Mouse (Mus musculus): ENCODE data around the gene Irf7.
A peak's percentile ranks its signal among the peaks of the same experiment; 100 is the strongest.
"Not testable (repeated sequence)": the region's sequence is repeated elsewhere in the genome, so short reads cannot be mapped to it uniquely, and the experiment has no call there.

The Irf7 gene

DNA sequence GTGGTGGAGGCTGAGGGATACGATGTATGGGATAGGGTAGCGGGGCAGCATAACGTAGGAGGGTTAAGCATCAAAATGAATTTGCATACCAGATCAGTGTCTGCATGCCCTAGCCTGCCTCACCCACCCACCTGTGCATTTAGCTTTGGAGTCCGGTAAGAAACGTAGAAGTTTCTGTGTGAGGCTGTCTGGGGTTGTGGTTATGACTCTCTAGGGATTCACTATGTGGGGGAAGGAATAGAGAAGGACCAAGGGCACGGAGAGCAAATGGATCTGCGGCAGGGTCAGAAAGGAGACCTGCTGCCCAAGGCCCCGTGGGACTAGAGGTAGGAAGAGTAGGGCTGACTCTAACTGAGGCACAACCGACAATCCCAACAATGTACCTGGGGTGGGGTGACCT is 9.1 kb upstream of the Irf7 start:
- no peak for DNase-seq (ENCODE audit: low spot score in 2 of 2)

DNA sequence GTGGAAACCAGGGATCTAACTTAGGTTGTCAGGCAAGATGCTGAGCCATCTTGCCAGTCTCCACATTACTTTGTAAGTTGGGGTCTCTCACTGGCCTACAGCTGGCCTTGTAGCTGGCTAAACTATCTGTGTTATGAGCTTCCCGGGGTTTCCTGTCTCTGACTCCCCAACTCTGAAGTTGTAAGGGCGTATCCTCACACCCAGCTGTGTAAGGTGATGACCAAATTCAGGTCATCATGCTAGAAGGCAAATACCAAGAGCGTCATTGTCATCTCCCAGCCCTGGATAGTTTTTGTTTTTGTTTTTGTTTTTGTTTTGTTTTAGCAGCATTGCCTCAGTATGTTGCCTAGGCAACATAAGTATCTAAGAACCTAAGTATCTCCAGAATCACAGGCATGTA is 4.3 kb upstream of the Irf7 start:
- no peak for DNase-seq (ENCODE audit: low spot score in 2 of 2)

DNA sequence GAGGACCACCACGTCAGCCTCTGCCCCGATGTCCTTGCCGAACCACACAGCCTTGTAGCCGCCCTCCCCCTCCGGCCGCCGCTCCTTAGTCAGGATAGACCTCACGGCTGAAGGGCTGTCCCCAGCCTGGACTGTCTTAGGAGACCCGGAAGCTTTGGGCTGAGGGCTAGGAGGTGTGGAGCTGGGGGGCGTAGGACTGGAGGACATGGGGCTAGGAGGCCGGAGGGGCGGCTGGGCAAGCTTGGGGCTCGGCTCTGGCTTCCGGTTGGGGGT is 2.9 kb upstream of the Irf7 start:
- no peak for DNase-seq (ENCODE audit: low spot score in 2 of 2)

DNA sequence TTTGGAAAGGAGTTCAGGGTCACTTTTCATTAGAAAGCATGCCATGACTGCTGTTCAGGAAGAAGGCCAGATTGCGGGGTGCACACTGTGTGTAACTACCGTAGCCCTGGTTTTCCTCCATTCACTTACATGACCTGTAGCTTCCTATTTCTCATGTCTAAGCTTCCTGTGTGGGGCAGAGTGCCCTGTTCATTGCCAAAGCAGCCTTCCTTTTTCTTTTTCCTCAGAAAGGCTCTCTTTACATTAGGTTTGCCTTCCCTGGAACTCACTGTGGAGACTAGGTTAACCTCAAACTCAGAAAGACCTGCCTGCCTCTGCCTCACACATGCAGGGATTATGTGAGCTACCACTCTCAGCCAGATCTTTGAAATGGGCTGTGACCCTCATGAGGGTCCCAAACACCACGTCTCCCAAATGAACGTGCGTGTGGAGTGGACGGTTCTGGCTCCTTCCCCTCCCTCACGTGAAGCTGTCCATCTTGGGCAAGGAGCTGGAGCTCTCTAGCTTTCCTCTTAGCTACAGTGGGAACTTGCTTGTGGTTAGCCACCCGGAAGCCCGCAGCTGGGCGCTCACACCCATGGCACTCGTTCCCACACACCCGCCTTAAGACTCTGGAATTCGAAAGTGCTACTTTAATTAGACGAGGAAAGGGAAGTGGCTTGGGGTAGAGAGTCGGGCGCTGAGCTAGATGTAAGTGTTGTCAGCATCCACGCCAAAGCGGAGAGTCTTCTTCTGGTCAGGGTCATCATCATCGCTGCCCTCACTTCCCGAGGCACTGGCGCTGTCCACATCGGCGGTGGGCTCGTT is 2.4 kb upstream of the Irf7 start:
- no peak for DNase-seq (ENCODE audit: low spot score in 2 of 2)

DNA sequence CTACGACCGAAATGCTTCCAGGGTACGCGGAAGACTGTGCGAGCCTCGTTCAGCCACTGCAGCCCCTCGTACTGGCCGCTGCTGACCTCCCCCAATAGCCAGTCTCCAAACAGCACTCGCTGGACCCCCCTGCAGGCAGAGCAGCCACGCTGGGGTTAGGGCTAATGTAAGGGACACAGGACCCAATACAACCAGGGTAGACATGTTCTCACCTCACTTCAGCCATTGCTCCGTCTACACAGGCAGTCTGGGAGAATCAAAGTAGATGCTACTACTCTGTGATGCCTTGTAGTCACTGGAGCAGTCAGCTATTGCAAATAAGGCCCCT is 906 bp downstream of the Irf7 start:
- DNase-seq (ENCODE audit: low spot score in 2 of 2), result no peak

DNA sequence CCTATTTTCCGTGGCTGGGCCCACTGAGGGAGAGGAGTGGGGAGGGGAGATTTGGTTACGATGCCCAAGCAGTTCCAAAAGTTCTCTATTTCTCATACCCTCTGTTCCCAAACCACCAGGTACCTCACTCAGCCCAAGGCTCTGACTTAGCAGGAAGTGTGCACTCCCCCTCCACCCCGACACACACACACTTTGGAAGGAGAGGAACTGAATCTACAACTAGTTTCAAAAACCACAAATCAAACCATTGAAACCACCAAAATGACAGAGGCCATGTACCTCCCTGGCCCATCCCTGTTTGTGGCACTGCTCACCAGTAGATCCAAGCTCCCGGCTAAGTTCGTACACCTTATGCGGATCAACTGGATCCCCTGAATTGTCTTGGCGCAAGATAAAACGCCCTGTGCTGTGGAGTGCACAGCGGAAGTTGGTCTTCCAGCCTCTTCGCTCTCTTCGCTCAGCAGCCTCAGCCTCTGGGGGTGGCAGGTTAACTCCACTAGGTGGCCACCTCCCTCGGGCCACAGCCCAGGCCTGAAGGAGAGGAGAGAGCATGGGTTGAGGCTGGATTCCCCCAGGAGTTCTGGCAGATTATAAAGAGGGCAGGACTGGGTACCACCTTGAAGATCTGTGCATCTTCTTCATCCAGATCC is 1.4 kb downstream of the Irf7 start:
- DNase-seq (ENCODE audit: low spot score in 2 of 2), result no peak

DNA sequence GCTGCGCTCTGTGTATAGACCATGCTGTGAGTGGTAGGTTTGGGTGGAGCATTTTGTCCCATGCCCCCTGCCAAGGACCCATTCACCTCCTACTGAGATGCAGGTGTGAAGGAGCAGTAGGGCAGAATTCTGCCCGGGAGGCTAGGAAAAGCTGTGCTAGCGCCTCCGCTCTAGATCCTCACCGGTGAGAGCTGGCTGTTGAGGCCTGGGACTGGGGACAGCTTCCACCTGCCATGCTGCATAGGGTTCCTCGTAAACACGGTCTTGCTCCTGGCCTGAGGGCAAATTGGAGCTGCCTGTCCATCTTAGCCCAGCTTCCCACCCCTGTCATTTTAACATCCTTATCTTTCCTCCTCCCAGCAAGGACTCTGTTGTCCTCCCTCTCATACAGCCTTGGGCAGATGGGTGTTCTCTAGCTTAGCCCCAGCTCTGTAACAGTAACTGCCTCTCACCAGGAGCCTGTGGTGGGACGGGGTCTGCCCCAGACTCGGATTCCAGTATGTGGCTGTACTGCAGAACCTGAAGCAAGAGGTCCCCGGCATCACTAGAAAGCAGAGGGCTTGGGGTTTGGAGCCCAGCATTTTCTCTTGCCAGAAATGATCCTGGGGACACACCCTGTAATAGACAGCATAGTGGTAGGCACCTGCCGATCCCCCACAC is 2.1 kb downstream of the Irf7 start:
- DNase-seq (ENCODE audit: low spot score in 2 of 2), result no peak

DNA sequence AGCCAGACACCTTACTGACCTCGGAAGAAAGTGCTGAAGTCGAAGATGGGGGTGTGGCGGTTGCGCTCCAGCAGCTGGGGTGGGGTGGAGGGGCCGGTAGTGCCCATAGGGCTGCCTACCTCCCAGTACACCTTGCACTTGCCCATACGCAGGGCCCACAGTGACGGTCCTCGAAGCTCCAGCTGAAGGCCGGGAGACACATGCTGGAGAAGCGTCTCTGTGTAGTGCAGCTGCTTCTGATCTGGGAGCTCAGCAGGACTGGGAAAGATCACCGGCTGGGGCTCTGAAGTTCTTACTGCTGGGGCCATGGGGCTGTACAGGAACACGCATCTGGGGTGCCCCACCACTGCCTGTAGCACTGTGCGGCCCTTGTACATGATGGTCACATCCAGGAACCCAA is 2.6 kb downstream of the Irf7 start:
- DNase-seq (ENCODE audit: low spot score in 2 of 2), result no peak

DNA sequence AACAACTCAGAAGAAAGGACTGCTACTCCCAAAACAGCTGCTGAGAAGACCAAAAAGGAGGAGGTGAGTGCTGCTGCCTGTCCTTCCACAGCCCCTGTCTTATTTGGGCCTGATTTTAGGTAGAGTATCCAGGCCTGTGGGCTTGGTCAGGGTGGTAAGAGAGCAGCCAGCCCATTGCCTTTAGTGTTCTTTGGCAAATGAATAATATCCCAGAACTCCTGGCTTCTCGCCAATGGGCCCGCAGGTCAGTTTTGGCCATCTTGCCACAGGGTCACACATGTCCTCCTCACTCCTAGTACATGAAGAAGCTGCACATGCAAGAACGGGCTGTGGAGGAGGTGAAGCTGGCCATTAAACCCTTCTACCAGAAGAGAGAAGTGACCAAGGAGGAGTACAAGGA is 4.8 kb downstream of the Irf7 start:
- no peak for DNase-seq (ENCODE audit: low spot score in 2 of 2)

DNA sequence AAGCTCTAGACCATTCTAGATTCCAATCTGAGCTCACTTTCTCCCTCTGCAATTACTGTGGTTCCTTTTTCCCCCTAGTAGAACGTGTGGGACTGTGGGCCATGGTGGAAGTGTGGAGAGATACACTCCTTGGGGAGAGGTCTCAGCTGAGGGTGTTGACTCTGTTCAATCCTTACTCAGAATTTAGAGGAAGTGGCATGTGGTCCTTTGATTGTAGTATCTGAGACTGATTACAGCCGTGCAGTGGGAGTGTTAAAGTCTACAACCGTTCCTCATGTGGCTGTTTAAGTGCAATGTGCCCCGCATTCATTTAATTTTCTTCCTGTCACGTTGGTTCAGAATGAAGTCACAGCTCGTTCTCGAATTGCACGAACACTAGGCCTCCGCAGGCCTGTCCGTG is 10.1 kb downstream of the Irf7 start:
- DNase-seq (ENCODE audit: low spot score in 2 of 2), result no peak

DNA sequence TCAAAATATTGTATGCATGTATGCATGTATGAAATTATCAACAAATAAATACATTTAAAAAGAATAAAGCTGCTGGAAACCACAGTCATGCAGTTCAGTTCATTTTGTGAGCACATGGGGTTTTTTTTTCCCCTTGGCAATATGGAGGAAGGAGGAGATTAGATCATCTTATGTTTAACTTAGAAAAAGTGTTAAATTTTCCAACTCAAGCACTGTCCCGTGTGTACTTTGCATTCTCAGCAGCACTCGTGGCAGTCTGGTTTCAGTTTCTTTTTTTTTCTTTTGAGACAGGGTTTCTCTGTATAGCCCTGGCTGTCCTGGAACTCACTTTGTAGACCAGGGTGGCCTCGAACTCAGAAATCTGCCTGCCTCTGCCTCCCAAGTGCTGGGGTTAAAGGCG is 15.8 kb downstream of the Irf7 start:
- DNase-seq (ENCODE audit: low spot score in 2 of 2), result not testable (repeated sequence)

DNA sequence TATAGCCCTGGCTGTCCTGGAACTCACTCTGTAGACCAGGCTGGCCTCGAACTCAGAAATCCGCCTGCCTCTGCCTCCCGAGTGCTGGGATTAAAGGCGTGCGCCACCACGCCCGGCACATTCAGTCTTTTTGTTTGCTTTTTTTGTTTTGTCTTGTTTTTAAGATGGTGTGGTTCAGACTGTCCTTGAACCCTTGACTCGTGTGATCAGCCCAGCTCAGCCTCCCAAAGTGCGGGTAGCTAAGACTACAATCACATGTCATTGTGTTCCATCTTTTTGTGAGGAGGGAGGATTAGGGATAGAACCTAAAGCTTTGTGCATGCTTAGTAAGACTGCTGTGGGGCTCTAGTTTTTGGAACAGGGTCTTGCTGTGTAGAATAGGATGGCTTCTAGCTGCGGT is 34.7 kb downstream of the Irf7 start:
- DNase-seq (ENCODE audit: low spot score in 2 of 2), result no peak

DNA sequence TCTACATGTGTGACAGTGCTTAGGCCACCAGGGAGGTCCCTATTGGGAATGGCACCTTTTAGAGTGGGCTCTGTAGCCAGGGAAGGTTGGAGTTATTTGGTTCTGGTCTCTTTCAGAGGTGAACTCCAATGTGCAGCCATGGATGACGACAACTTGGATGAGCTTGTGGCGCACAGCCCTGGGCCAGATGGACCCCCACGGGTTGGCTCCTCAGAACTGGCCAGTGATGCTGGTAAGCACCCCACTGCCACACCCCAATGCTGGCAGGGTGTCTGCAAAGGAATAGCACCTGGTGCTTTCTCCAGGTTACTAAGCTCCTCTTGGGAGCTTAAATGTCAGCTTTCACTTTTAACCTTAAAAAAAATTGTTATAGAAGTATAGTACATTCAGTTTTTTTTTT is 35.2 kb downstream of the Irf7 start:
- DNase-seq (ENCODE audit: low spot score in 2 of 2), result no peak

DNA sequence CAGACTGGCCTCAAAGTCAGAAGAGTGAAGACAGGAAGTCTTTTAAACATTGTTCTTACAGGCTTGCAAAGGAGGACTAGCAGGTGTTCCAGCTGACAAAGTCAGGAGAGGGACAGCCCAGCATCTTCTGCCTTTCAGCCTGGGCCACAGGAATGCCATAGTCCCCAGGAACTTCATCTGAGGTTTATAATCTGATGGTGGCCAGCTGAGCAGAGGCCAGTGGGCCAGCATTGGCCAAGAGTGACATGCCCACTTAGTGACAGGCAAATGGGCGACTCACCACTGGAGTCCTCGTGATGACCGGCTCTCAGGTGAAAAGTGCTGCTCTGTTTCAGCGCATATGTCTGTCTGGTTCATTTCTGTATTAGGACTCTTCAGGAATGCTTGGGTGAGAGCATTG is 35.7 kb downstream of the Irf7 start:
- DNase-seq (ENCODE audit: low spot score in 2 of 2), result no peak

DNA sequence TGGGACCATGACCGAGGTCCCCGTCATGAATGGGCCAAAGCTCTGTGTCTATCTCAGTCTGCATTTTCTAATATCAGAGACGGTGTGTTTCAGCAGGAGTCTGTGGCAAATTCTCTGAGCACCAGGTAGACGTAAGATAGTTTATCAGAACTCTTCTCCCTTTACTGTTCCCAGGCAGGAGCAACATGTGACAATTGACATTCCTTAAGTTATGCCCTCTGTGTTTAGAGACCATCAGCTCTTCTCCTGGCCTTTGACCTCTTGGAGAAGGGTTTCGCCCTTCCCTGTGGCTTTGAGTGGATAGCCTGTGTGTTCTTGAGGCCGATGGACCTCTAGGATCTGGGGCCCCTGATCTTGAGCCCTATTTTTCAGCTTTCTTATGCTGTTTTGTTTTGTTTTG is 36.6 kb downstream of the Irf7 start:
- no peak for DNase-seq (ENCODE audit: low spot score in 2 of 2)

DNA sequence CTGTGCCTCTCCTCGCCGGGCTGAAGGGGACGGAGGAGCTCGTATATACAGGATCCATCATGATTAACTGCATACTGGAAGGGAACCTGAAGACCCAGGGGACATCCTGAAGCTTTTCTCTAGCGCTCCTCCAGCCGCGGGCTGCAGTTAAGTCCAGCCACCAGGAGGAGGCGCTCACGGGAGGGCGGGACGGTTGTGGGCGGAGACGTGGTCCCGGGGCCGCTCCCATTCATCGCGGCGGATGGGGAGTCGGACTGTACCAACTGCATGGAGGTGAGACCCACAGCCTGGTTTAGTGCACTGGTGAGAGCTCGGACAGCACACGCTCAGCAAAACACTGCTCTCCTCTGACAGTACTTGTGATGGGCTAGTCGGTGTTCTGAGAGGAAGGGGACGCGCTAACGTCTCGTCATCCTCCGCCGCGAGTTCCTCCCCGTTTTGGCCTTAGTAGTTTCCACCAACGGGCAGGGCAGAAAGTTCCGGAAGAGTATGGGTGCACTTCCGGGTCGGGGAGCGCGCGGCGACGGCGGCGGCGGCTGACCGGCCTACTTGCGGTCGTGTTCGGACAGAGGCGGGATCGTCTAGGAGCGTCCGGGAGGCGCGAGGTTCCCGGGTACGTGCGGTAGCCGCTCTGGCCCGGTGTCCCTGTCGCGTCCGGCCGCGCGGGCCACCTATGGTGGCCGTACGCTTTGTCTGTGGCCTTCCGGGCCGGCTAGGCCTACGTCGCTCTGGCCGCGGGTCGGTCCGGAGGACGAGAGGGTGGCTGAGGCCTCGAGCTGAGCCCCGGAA is 37.8 kb downstream of the Irf7 start, which contains the start of gene Phrf1:
TSS of gene Phrf1 (plus strand) at position 506 of the 789 bp plus-strand sequence.
- DNase-seq (ENCODE audit: low spot score in 2 of 2), result peak; percentile 78 to 83

DNA sequence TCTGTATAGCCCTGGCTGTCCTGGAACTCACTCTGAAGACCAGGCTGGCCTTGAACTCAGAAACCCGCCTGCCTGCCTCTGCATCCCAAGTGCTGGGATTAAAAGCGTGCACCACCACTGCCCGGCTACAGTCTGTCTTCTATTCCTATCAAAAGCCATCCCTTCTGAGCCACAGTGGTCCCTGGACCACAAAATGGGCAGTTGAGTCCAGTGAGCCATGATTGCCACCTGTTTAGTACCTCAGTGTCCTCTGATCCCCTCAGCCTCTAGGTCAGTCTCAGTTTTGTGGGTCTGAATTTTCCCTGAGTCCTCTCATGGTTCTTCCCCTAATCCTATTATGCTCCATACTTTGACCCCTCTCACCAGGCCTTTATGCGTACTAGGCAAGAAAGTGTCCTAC is 38.5 kb downstream of the Irf7 start:
- no peak for DNase-seq (ENCODE audit: low spot score in 2 of 2)

DNA sequence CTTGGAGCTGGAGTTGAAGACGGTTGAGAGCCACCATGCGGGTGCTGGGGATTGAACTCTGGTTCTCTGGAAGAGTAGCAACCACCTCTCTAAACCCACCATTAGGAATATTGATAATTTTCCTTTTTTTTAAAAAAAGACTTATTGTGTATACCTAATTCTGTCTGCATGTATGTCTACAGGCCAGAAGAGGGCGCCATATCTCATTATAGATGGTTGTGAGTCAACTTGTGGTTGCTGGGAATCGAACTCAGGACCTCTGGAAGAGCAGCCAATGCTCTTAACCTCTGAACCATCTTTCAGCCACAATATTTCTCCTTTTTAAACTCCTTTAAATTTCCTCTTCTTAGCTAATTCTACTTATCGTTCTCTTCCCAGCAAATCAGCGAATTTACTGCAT is 39.7 kb downstream of the Irf7 start:
- DNase-seq (ENCODE audit: low spot score in 2 of 2), result no peak

DNA sequence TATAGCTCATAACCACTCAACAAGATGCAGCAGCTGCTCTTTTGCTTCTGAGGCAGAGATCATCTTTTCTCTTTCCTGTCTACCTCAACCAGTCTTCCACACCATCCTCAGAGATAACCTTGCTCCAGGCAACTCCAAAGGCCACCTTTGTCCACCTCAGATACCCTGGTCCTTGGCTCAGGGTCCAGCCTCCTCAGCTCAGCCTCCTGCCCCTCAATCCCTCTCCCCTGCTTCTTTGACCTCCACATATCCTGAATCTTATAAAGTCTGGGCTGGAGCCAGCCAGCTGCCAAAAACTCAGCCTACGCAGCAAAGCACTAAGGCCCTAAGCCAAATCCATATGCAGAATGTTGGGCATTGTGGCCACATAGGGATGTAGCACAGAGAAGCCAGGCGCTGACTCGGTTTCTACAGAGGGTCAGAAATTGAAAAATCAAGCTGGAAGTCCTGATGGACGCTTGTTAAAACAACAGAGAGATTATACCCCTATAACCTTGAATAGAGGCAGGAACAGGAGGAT is 43.5 kb downstream of the Irf7 start:
- no peak for DNase-seq (ENCODE audit: low spot score in 2 of 2)

DNA sequence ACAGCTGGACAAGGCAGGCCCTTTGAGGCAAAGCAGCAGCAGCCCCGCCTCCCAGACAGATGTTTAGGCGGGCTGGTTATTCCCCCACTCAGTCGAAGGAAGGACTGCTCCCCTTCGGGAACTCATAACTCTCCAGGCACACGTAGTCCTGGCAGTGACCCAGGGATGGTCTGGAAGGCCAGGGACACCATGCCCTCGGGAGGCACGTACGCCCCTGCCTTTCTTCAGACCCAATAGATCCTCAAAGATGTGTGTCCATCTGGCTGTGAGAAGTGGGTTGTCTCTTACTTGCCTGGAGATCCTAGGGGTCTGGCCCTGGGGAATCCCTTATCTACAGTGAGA is 44.2 kb downstream of the Irf7 start:
- no peak for DNase-seq (ENCODE audit: low spot score in 2 of 2)

DNA sequence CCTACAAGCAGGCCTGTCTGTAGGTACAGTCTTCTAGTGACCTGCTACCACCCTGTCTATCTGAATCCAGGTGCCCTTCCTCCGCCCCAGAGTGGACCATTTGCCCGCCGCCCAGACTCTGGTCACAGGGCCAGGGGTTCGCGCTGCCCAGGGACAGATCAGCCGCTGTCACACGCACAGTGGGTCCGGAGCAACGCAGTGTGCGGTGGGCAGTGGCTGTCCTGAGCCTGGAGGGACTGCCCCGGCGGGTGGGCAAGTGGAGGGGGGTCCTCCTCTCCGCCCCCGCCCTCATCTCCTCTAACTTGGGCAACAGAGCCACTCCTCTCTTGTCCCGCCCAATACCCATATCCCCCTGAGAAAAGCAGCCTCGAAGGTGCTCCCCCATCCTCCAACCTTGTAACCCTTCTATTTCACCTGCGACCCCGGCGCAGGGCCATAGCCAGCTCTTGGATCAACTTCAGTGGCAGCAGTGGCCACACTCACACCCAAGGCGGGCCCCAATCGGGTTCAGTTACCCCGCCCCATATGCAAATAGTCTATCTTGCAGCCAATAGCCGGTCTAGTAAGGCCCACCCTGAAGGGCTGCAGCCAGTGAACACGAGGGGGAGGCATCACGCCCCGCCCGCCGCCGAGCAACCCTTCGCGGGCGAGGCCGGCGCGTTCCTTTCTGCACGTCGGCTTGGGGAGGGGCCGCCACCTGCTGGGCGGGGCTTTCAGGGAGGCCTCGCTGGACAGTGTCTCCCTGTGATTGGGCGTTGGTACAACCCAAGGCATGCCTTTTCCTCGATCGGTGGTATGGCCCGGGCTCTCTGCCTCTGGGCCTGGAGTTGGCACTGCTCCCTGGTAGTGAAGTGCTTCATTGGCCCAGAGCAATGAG is 44.8 kb downstream of the Irf7 start:
- peak; percentile 90 to 93 for DNase-seq (ENCODE audit: low spot score in 2 of 2)

DNA sequence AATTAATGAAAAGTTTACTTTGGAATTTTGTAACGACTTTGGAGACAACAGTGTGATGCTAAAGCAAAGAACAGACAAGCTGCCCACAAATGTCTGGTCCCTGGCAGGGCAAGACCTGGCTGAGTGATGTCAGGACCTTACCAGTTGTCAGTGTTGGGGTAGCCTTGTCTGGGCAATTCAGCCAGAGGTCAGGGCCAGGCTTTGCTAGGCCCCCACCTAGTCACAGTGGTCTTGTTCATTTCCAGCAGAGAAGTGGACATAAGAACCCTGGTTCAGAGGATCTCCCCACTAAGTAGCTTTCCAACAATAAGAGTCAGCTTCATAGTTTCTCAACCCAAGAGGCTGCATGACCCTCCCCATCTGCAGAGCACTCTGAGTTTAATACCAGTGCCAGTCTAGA is 45.9 kb downstream of the Irf7 start:
- DNase-seq (ENCODE audit: low spot score in 2 of 2), result no peak

Data from right cerebral cortex, postnatal 36 days (tissue).